11 mouse cellular contexts compared by ENCODE assay signal in genomic region chr5:119300106-119300505, GRCm38 (mm10).
DNase-seq lines count a peak whose midpoint lies in the region; ATAC-seq and TF ChIP-seq lines count a peak whose summit lies in the region.
"Had no signal": no experiment of that assay in that cellular context is flagged by ENCODE, and none has a peak within 500 bp of the region (broad histone marks: within the 10 kb centered on the region; RNA-seq: fewer than 3 reads in every experiment).

No protein-coding gene starts in this region.

- WGBS in lung, embryonic 14.5 days, result 27% methylated on average over 7 of the region's 7 CpGs
- 50% methylated on average over 7 of the region's 7 CpGs for WGBS in lung, adult 2 months
- 43% methylated on average over 7 of the region's 7 CpGs for WGBS in intestine, postnatal 0 days
- 77% methylated on average over 7 of the region's 7 CpGs for WGBS in thymus, adult 2 months

- H3K27me3 ChIP-seq in lung, embryonic 14.5 days (ENCODE audit: insufficient read depth, low read length), result no peaks in the 10 kb centered on the region
- no peaks in the 10 kb centered on the region for H3K27me3 ChIP-seq in intestine, postnatal 0 days (replicated peaks; ENCODE audit: control insufficient read depth, insufficient read depth, low read length)
- no peaks in the 10 kb centered on the region for H3K27me3 ChIP-seq in thymus, adult 2 months (ENCODE audit: control insufficient read depth, insufficient read depth, low read length)

- no peak overlapping the region for H3K4me2 ChIP-seq in lung, embryonic 14.5 days
- no peak overlapping the region for H3K4me2 ChIP-seq in intestine, postnatal 0 days (replicated peaks; ENCODE audit: low read depth)
- H3K4me2 ChIP-seq: limb, embryonic 13.5 days had no signal

- no peak for TF ChIP-seq CTCF in lung, embryonic 14.5 days (IDR thresholded peaks at IDR 0.05; ENCODE audit: low read depth)
- no peak for TF ChIP-seq CTCF in lung, adult 2 months (IDR thresholded peaks at IDR 0.05; ENCODE audit: insufficient read depth, low read length)
- TF ChIP-seq CTCF in intestine, postnatal 0 days (IDR thresholded peaks at IDR 0.05; ENCODE audit: low read depth), result no peak
- no peak for TF ChIP-seq CTCF in thymus, adult 2 months (IDR thresholded peaks at IDR 0.05; ENCODE audit: borderline replicate concordance, control insufficient read depth, extremely low read depth, insufficient read depth, low read length, poor library complexity)

- H3K27ac ChIP-seq in lung, embryonic 14.5 days (ENCODE audit: low read depth), result no peak overlapping the region
- H3K27ac ChIP-seq in intestine, postnatal 0 days (ENCODE audit: low read depth, low read length), result no peak overlapping the region
- no peak overlapping the region for H3K27ac ChIP-seq in thymus, adult 2 months (ENCODE audit: control insufficient read depth, insufficient read depth, low read length)
- H3K27ac ChIP-seq: limb, embryonic 13.5 days had no signal

- no peak overlapping the region for H3K9ac ChIP-seq in lung, embryonic 14.5 days
- no peak overlapping the region for H3K9ac ChIP-seq in intestine, postnatal 0 days (ENCODE audit: low read depth, low read length)
- H3K9ac ChIP-seq: limb, embryonic 13.5 days had no signal

- H3K9me3 ChIP-seq in lung, embryonic 14.5 days (ENCODE audit: low read depth, low read length), result no peaks in the 10 kb centered on the region
- H3K9me3 ChIP-seq in intestine, postnatal 0 days (ENCODE audit: control insufficient read depth), result no peaks in the 10 kb centered on the region
- H3K9me3 ChIP-seq: limb, embryonic 13.5 days had no signal

- no peak for ATAC-seq in lung, embryonic 14.5 days (ENCODE audit: insufficient read depth)
- peak; percentile 28; the same call in 1 of the 2 replicates for ATAC-seq in intestine, postnatal 0 days

- 0 out of 2 replicates have a peak, but pooled peaks cover 4% of the 10 kb centered on the region for H3K4me1 ChIP-seq in lung, embryonic 14.5 days (ENCODE audit: insufficient read depth)
- peaks cover 5% of the 10 kb centered on the region for H3K4me1 ChIP-seq in lung, adult 2 months (ENCODE audit: control insufficient read depth, insufficient read depth, low read length)
- no peaks in the 10 kb centered on the region; the same call in 1 of the 2 replicates for H3K4me1 ChIP-seq in intestine, postnatal 0 days (replicated peaks; ENCODE audit: control insufficient read depth, insufficient read depth, low read length)
- no peaks in the 10 kb centered on the region for H3K4me1 ChIP-seq in thymus, adult 2 months (replicated peaks; ENCODE audit: control insufficient read depth, insufficient read depth, low read length)

- no peak for TF ChIP-seq POLR2A in lung, adult 2 months (IDR thresholded peaks at IDR 0.05; ENCODE audit: borderline replicate concordance, extremely low read depth, low read depth, low read length)
- no peak for TF ChIP-seq POLR2A in thymus, adult 2 months (IDR thresholded peaks at IDR 0.05; ENCODE audit: control insufficient read depth, extremely low read depth, insufficient read depth, low read length, poor library complexity)

- H3K36me3 ChIP-seq in lung, embryonic 14.5 days (ENCODE audit: insufficient read depth), result no peaks in the 10 kb centered on the region
- H3K36me3 ChIP-seq in intestine, postnatal 0 days (ENCODE audit: control insufficient read depth, insufficient read depth), result no peaks in the 10 kb centered on the region
- no peaks in the 10 kb centered on the region for H3K36me3 ChIP-seq in thymus, adult 2 months (ENCODE audit: control insufficient read depth, insufficient read depth, low read length)
- H3K36me3 ChIP-seq: limb, embryonic 13.5 days had no signal

- peak; percentile 50 for DNase-seq in embryo, embryonic 10 days (ENCODE audit: low spot score)
- DNase-seq in embryo, embryonic 11 days, result no peak
- DNase-seq in lung, embryonic 14.5 days, result peak; percentile 72
- no peak for DNase-seq in lung, adult 2 months
- peak; percentile 12 for DNase-seq in lung, postnatal 14 days
- no peak for DNase-seq in frontal cortex, postnatal 36 days (ENCODE audit: low spot score in 2 of 2)
- no peak for DNase-seq in thymus, adult 2 months
- DNase-seq: cerebellum, postnatal 25 days had no signal

- H3K4me3 ChIP-seq in lung, embryonic 14.5 days (ENCODE audit: low read depth, low read length), result no peak overlapping the region
- no peak overlapping the region for H3K4me3 ChIP-seq in lung, adult 2 months (replicated peaks; ENCODE audit: extremely low read depth, low read depth, low read length)
- no peak overlapping the region for H3K4me3 ChIP-seq in intestine, postnatal 0 days (ENCODE audit: low read depth, low read length)
- H3K4me3 ChIP-seq in thymus, adult 2 months (ENCODE audit: control insufficient read depth, insufficient read depth, low read length), result no peak overlapping the region
- H3K4me3 ChIP-seq: erythroblast, embryonic 14.5 days; limb, embryonic 13.5 days had no signal

Comparison
In these comparisons a context has a peak if more than half of its experiments do, and no peak if none do; other contexts are left out.
1. DNase-seq: peak in embryo, embryonic 10 days (single experiment), lung, embryonic 14.5 days (single experiment) and lung, postnatal 14 days (single experiment); none in embryo, embryonic 11 days (single experiment), lung, adult 2 months (single experiment), frontal cortex, postnatal 36 days (0 of 2) and thymus, adult 2 months (single experiment).